Mouse (Mus musculus) spleen, adult 2 months (tissue): ENCODE measurements around the gene Ulk4.

Source experiments
- CTCF ChIP-seq: fragments of 200-500 bp; IDR thresholded peaks from 2 replicates; pipeline ENCODE4 v1.5.1; 2011; ENCODE audit warnings: mild to moderate bottlenecking, inconsistent platforms; ENCODE audit not compliant: insufficient read depth, insufficient read length, insufficient replicate concordance; ENCODE audit errors: extremely low read depth
- POLR2A ChIP-seq: fragments of 200-500 bp; IDR thresholded peaks from 2 replicates; pipeline ENCODE4 v1.6.1; 2011; ENCODE audit warnings: low read depth, low read length, inconsistent platforms

- TF ChIP-seq CTCF (no peak), POLR2A (no peak)
These were observed 19.9 kb downstream of the Ulk4 start for GRCm38 (mm10) chr9:121257106-121257505.
